Mouse (Mus musculus) B cell, adult 62 days (primary cell): Measurements from ENCODE around the gene Kif11. TPM values are rescaled to one million over a fixed set of nuclear protein-coding genes. Genes with fewer than 3 reads are reported as not detected.

Experiments used
- total RNA-seq: library from RNA; stranded (reverse); gene quantifications from 4 replicates; pipeline ENCODE4 v1.2.4, GENCODE M21; 2023

The Kif11 gene
- total RNA-seq: 1.6 to 2.0 TPM (median 1.8 TPM) in 4 replicates

DNA sequence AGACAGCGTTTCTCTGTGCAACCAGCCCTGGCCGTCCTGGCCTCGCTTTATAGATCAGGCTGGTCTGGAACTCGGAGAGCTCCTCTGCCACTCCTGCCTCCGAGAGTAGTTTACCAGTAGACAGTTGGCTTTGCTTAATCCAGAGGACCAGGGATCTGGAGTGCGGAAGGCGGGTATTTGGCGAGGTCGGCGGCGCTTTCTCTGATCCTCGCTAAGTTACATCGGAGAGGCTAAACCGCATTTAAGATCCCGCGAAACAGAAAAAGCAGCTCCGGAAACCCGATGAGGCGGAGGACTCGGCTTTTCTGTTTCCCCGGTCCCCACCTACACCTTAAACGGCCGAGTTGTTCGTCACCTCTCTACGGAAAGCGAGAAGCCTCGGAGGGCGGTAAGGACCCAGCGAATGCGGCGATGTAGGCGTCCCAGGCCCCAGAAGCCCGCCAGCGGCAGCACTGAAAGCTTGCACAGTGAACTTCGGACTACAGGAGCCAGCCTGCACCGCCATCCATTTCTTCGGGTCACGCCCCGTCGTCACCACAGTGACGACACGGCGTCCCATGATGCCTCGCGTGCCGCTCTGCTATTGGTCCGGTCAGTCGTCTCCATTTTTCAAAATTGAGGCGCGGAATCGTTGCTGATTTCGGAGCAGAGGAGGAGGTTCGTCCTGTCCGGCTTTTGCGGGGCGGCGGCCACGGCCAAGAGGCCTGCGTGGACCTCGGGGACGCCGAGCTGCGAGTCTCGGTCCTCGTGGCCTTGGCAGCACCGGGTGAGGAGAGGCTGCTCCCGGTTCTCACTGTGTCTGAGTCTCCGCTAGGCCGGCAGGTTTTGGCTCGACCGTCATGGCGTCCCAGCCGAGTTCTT is at the start of gene Kif11:
TSS of gene Kif11 (plus strand) at position 649 of the 861 bp plus-strand sequence.

DNA sequence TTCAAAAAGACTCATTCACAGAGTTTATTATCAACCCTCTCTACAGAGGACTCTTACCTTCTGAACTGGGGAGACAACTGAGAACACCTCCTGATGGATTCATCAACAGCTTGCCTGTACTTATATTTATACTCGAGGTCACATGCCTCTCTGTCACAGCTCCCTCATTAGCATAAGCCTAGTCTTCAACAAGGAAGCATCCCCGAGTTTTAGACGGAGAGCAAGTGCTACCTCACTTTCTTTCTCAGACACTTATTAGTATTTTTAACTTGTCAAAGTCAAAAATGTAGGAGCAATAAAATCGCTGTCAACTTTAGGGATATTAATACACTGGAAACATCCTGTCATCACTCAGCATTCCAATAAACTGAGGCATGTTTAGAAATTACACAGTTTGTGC is 38.5 kb upstream of the Kif11 start, which contains the start of gene Ide:
TSS of gene Ide (minus strand) at position 101 of the 400 bp plus-strand sequence.

DNA sequence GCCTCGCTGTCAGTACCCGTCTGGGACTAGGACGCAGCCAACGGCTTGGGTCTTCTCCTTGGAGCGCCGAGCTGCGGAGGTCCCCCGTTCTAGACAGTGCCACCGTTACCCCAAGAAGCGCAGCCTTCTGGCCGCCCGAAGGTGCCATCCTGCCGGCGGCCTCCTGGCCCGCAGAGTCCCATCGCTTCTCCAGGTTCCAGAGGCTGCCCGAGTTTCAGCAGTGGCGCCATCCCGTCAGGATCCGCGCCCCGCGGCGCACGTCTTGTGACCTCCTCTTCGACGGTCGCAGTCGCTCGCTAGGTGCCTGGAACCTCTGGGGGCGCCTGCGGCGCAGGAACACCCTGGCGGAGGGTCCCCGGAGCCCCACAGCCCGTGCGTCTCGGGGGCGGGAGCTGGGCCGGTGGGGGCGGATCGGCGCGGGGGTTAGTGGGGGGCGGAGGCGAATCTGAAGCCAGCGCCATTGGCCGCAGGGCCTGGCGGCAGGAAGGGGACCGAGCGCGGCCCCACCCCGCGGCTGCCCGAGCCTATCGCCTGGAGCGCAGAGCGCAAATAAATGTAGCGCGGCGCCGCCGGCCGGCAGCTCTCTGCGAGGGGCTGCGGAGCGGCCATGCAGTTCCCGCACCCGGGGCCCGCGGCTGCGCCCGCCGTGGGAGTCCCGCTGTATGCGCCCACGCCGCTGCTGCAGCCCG is 58.2 kb downstream of the Kif11 start, which contains the start of gene Hhex:
TSS of gene Hhex (plus strand) at position 548 of the 689 bp plus-strand sequence.

Other genes with a start within 250 kb of the Kif11 start
- 64.9 to 70.8 TPM (median 69.4 TPM) in 4 replicates for gene March5, start 168.9 kb upstream of the Kif11 start, total RNA-seq
- gene Cpeb3, start 167.8 kb upstream of the Kif11 start, total RNA-seq: 0.16 to 1.6 TPM (median 0.52 TPM) in 4 replicates
- 30.5 to 36.2 TPM (median 32.2 TPM) in 4 replicates for gene Ide, start 38.6 kb upstream of the Kif11 start, total RNA-seq
- 95.9 to 101 TPM (median 100.0 TPM) in 4 replicates for gene Hhex, start 58.4 kb downstream of the Kif11 start, total RNA-seq
- gene Exoc6, start 174.0 kb downstream of the Kif11 start, total RNA-seq: 44.7 to 49.1 TPM (median 48.0 TPM) in 4 replicates